ENCODE assay signal across 8 mouse cellular contexts in genomic region chr9:33246932-33247331, GRCm38 (mm10).
DNase-seq lines count a peak whose midpoint lies in the region; ATAC-seq and TF ChIP-seq lines count a peak whose summit lies in the region.

No protein-coding gene starts in this region.

- TF ChIP-seq POLR2A in limb, embryonic 14.5 days (IDR thresholded peaks at IDR 0.05; ENCODE audit: borderline replicate concordance, extremely low read depth, insufficient read depth, insufficient read length): no peak

- H3K4me2 ChIP-seq in limb, embryonic 14.5 days (replicated peaks; ENCODE audit: low read depth, low read length, severe bottlenecking): no peak overlapping the region

- H3K27ac ChIP-seq in limb, embryonic 14.5 days (replicated peaks; ENCODE audit: low read depth, low read length): no peak overlapping the region

- no peak for ATAC-seq in limb, embryonic 14.5 days (ENCODE audit: low FRiP score, low read depth)

- no peaks in the 10 kb centered on the region for H3K27me3 ChIP-seq in limb, embryonic 14.5 days (ENCODE audit: control insufficient read depth, insufficient read depth, low read length)

- DNase-seq in adrenal gland, adult (ENCODE audit: inconsistent age in 2 of 2, low spot score in 1 of 2): peak; percentile 30 to 84
- no peak for DNase-seq in adrenal gland, adult 8-10 months
- peak; percentile 10 for DNase-seq in ovary, postnatal 10 days (ENCODE audit: low spot score)
- DNase-seq in ovary, adult 18-20 months (ENCODE audit: low spot score): no peak
- DNase-seq in cerebellum, postnatal 10 days: peak; percentile 77 to 81
- DNase-seq in heart, postnatal 4 days: peak; percentile 58
- DNase-seq in limb, embryonic 14.5 days (ENCODE audit: low spot score): peak; percentile 67
- peak; percentile 8 for DNase-seq in skeletal muscle tissue, adult 2 months (ENCODE audit: low read depth, low spot score)

- no peak overlapping the region for H3K4me3 ChIP-seq in limb, embryonic 14.5 days (replicated peaks; ENCODE audit: low read length)

- no peak overlapping the region for H3K9ac ChIP-seq in limb, embryonic 14.5 days (ENCODE audit: low read depth, low read length, severe bottlenecking)

- no peaks in the 10 kb centered on the region for H3K36me3 ChIP-seq in limb, embryonic 14.5 days (ENCODE audit: control insufficient read depth, insufficient read depth, low read length)

- peaks cover 3% of the 10 kb centered on the region; the same call in 1 of the 2 replicates for H3K9me3 ChIP-seq in limb, embryonic 14.5 days (ENCODE audit: control insufficient read depth, low read length)

- WGBS in limb, embryonic 14.5 days: 35% methylated on average over 2 of the region's 2 CpGs

- 0 out of 2 replicates have a peak, but pooled peaks cover 2% of the 10 kb centered on the region for H3K4me1 ChIP-seq in limb, embryonic 14.5 days (ENCODE audit: control insufficient read depth, insufficient read depth, low read length)

Comparison
In these comparisons a context has a peak if more than half of its experiments do, and no peak if none do; other contexts are left out.
1. DNase-seq: peak in adrenal gland, adult (2 of 2), ovary, postnatal 10 days (single experiment), cerebellum, postnatal 10 days (2 of 2), heart, postnatal 4 days (single experiment), limb, embryonic 14.5 days (single experiment) and skeletal muscle tissue, adult 2 months (single experiment); none in adrenal gland, adult 8-10 months (single experiment) and ovary, adult 18-20 months (single experiment).